Mouse (Mus musculus): Measurements from ENCODE around the gene Slc43a3.

- TF ChIP-seq CTCF (IDR thresholded peaks at IDR 0.05; ENCODE audit: borderline replicate concordance, insufficient read depth, low read length) = no peak
- TF ChIP-seq POLR2A (IDR thresholded peaks at IDR 0.05; ENCODE audit: low read depth, low read length) = no peak
Observed at GRCm38 (mm10) chr2:84938249-84938946, 2.0 kb downstream of the Slc43a3 start.
